17 mouse cellular contexts compared by ENCODE assay signal in genomic region chr14:73494122-73494521, GRCm38 (mm10).
"Had no signal": no experiment of that assay in that cellular context is flagged by ENCODE, and none has a peak within 500 bp of the region (broad histone marks: within the 10 kb centered on the region; RNA-seq: fewer than 3 reads in every experiment).

No protein-coding gene starts in this region.

- H3K9ac ChIP-seq: limb, embryonic 12.5 days; limb, embryonic 15.5 days; liver, embryonic 15.5 days; midbrain, embryonic 13.5 days had no signal

- ATAC-seq: midbrain, embryonic 13.5 days; midbrain, embryonic 16.5 days had no signal

- H3K9me3 ChIP-seq: limb, embryonic 12.5 days; limb, embryonic 15.5 days; liver, embryonic 15.5 days had no signal

- H3K4me2 ChIP-seq: limb, embryonic 12.5 days; limb, embryonic 15.5 days; liver, embryonic 15.5 days; midbrain, embryonic 13.5 days had no signal

- H3K36me3 ChIP-seq: limb, embryonic 12.5 days; limb, embryonic 15.5 days; liver, embryonic 15.5 days; midbrain, embryonic 10.5 days; midbrain, embryonic 13.5 days had no signal

- H3K27me3 ChIP-seq: limb, embryonic 12.5 days; limb, embryonic 15.5 days; liver, embryonic 15.5 days; midbrain, embryonic 13.5 days had no signal

- H3K27ac ChIP-seq: limb, embryonic 12.5 days; limb, embryonic 15.5 days; liver, embryonic 15.5 days; midbrain, embryonic 10.5 days; midbrain, embryonic 13.5 days had no signal

- DNase-seq: kidney, adult 18-20 months; kidney, adult 9 months; kidney, postnatal 14 days; kidney, postnatal 4 days; left cerebral cortex, postnatal 4 days; lung, adult 2 months; lung, postnatal 14 days; lung, postnatal 4 days; thymus, adult 18-20 months; thymus, postnatal 36 days had no signal

- H3K4me3 ChIP-seq: limb, embryonic 12.5 days; limb, embryonic 15.5 days; liver, embryonic 15.5 days; midbrain, embryonic 10.5 days; midbrain, embryonic 13.5 days; myocyte had no signal

- H3K4me1 ChIP-seq: limb, embryonic 12.5 days; limb, embryonic 15.5 days; liver, embryonic 15.5 days; midbrain, embryonic 10.5 days; midbrain, embryonic 13.5 days had no signal
